Mouse (Mus musculus) liver, embryonic 11.5 days (tissue): ENCODE results near the gene Upk3bl. TPM values are rescaled to one million over a fixed set of nuclear protein-coding genes. Genes with fewer than 3 reads are reported as not detected.

Experiments used
- ATAC-seq: fragments of 200-750 bp; cut with Nextera tagmentation; replicated peaks from 2 replicates; pipeline ENCODE4 v1.8.0; 2017; ENCODE audit warnings: moderate number of reproducible peaks, mild to moderate bottlenecking, moderate TSS enrichment, moderate library complexity; ENCODE audit not compliant: low FRiP score
- DNase-seq: peaks from one replicate; pipeline ENCODE4 v3.0.0-alpha.2; 2017; ENCODE audit warnings: low spot score
- H3K27ac ChIP-seq: fragments of 300-500 bp; sonication (generic); 2 replicates; pipeline ENCODE4 v1.5.1; 2014; ENCODE audit warnings: mild to moderate bottlenecking, low read depth, low read length, control low read depth
- H3K27me3 ChIP-seq: fragments of 300-500 bp; sonication (generic); replicated peaks from 2 replicates; pipeline ENCODE4 v1.6.1; 2014; ENCODE audit warnings: low read length, mixed read lengths; ENCODE audit not compliant: control insufficient read depth, insufficient read depth
- H3K36me3 ChIP-seq: fragments of 300-500 bp; sonication (generic); 2 replicates; pipeline ENCODE4 v1.6.1; 2014; ENCODE audit warnings: mild to moderate bottlenecking, low read length, moderate library complexity, mixed read lengths; ENCODE audit not compliant: control insufficient read depth, insufficient read depth
- H3K4me1 ChIP-seq: fragments of 300-500 bp; sonication (generic); replicated peaks from 2 replicates; pipeline ENCODE4 v1.6.1; 2014; ENCODE audit warnings: low read length, mixed read lengths; ENCODE audit not compliant: control insufficient read depth, insufficient read depth
- H3K4me2 ChIP-seq: fragments of 300-500 bp; sonication (generic); 2 replicates; pipeline ENCODE4 v1.6.1; 2014; ENCODE audit warnings: mild to moderate bottlenecking, control low read depth, moderate library complexity
- H3K4me3 ChIP-seq: fragments of 300-500 bp; sonication (generic); 2 replicates; pipeline ENCODE4 v1.5.1; 2014; ENCODE audit warnings: low read depth, low read length, control low read depth
- H3K9ac ChIP-seq: fragments of 300-500 bp; sonication (generic); 2 replicates; pipeline ENCODE4 v1.6.1; 2014; ENCODE audit warnings: low read depth, low read length, control low read depth
- H3K9me3 ChIP-seq: fragments of 300-500 bp; sonication (generic); 2 replicates; pipeline ENCODE4 v1.6.1; 2016; ENCODE audit warnings: low read length, inconsistent platforms, mixed read lengths; ENCODE audit not compliant: control insufficient read depth
- WGBS: fragments of 180-500 bp; shearing (Covaris S2); extraction: QIAGEN DNeasy Blood & Tissue Kit; methylation state at CpG from one replicate; pipeline ENCODE4 v1.1.7; 2014; 5-methylcytosine and 5-hydroxymethylcytosine counted together
- polyA plus RNA-seq: library from polyadenylated mRNA; unstranded; fragments of >200 nt; fragmentation: Nextera tagmentation; extraction: Ambion mirVana; gene quantifications from 2 replicates; pipeline ENCODE4 v1.2.1, GENCODE M21; 2014

The Upk3bl gene
- polyA plus RNA-seq, 1 experiment from 2014 or later = 0.97 TPM

DNA sequence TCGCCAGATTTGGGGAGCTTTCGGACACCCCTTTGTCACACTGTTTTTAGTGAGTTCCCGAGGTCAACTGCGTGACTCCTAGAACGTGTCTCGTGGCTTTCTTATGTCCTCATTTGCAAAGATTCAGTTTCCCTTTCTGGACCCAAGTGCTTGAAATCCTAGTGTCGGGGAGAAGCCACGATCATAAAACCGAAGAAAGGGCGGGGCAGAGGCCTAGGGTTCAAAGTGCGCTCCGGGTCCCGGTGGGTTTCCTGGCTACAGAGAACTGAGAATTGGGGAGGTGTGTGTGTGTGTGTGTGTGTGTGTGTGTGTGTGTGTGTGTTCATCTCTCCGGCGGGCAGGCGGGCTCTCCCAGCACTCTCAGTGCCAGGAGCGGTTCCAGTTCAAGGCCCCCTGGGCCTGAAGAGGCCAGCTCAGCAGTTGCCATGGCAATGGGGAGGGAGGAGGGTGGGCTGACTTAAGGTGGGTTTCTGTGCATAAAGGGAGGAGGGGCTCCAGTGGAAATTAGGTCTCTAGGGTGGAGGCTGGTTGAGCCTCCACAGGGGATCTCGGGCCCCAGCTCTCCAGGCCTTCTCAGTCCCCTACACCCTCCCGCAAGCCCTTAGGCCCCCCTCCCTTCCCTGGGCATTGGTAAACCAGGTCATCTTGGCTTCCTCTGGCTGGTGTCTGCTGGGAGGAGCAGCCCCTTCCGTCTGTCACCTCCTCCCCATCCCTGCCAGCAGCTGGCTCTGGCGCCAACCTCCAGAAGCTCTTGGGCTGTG is 30.8 kb downstream of the Upk3bl start:
- no peaks in the 10 kb centered on the region for H3K9me3 ChIP-seq
- H3K27me3 ChIP-seq = peaks cover 15% of the 10 kb centered on the region
- no peak overlapping the region for H3K4me3 ChIP-seq
- ATAC-seq (no peak), DNase-seq (no peak)
- no peak overlapping the region for H3K27ac ChIP-seq
- no peak overlapping the region for H3K9ac ChIP-seq
- H3K4me1 ChIP-seq = peaks cover 7% of the 10 kb centered on the region
- H3K4me2 ChIP-seq = peak overlapping the region; percentile 95
- WGBS = 20% methylated on average over 21 of the region's 21 CpGs
- H3K36me3 ChIP-seq = no peaks in the 10 kb centered on the region

DNA sequence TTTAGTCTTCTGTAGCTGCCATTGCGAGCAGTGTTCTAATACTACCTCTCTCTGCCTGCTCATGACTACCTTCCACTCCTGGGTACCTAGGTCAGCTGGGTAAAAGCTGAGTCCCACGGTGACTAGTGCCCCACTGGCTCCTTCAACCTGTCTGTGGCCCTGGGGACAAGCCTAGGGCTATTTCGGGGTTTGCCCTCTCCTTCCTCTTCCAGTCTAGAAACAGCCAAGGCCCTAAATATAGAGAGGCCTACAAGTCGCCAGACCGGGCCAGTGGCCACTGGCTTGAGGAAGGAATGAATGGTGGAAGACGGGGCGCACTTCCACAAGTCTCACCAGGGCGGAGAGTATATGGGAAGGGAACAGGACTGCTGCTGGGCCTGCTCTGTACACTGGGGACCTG is 32.0 kb downstream of the Upk3bl start:
- no peak for ATAC-seq
- Histone ChIP-seq H3K27me3 (peaks cover 17% of the 10 kb centered on the region), H3K4me3 (no peak overlapping the region), H3K9me3 (no peaks in the 10 kb centered on the region), H3K27ac (no peak overlapping the region), H3K36me3 (no peaks in the 10 kb centered on the region), H3K4me1 (peaks cover 7% of the 10 kb centered on the region), H3K4me2 (no peak overlapping the region), H3K9ac (no peak overlapping the region)
- DNase-seq = no peak
- WGBS = 74% methylated on average over 8 of the region's 8 CpGs

DNA sequence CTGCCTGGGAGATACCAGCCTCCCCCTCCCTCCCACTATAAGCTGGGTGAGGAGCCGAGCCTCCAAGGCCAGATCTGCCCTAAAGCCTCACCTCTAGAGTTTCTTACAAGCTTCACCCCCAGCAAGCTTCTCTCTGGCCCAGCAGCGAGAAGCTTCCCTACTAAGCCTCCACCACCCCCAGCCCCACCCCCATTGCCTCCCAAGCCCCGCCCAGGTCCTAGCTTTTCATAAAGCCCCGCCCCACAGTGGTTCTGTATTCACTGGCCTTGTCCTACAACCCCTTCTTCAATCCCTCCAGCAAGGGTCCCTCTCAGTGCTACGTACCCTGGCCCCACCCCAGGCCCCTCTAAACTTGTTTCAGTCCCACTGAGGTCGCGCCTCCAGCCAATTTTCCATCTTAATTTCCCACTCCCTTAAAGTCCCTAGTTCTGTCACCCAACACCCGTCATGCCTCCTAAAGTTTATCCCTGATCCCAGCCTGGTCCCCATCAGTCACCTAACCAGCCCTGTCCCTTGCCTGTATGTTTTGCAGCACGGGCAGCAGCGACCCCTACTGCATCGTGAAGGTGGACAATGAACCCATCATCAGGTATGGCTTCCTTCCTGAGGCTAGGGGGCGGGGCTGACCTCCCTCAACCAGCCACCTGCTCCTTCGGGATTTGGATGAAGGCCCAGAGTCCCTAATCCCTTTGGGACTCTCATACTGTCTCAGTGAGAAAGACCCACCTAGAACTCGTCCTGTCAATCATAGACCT is 34.7 kb downstream of the Upk3bl start:
- 19% methylated on average over 14 of the region's 14 CpGs for WGBS
- peaks cover 5% of the 10 kb centered on the region for H3K4me1 ChIP-seq
- DNase-seq = no peak
- no peaks in the 10 kb centered on the region for H3K36me3 ChIP-seq
- no peak overlapping the region for H3K4me2 ChIP-seq
- H3K9ac ChIP-seq = no peak overlapping the region
- H3K4me3 ChIP-seq = no peak overlapping the region
- no peak overlapping the region for H3K27ac ChIP-seq
- no peaks in the 10 kb centered on the region for H3K9me3 ChIP-seq
- ATAC-seq = no peak
- H3K27me3 ChIP-seq = peaks cover 19% of the 10 kb centered on the region

DNA sequence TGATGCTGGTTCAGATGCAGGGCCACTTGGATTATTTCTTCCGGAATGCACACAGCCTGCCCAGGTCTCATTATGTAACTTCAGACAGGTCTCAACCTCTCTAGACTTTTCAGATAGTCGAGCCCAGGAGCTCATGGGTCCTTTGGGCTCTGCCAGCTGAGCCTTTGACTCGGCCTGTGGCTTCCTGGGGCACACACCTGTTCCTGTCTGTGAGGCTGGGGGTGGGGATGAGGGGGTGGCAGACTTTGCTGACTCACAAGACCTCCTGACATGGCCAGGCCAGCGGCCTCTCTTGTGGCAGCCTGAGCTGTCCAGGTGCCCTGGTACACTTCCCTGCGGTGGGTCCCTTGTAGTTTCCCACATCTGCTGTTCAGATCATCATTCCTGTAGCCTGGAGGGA is 37.6 kb downstream of the Upk3bl start:
- Histone ChIP-seq H3K4me1 (no peaks in the 10 kb centered on the region), H3K36me3 (no peaks in the 10 kb centered on the region), H3K27me3 (peaks cover 4% of the 10 kb centered on the region), H3K27ac (no peak overlapping the region), H3K4me2 (no peak overlapping the region), H3K9ac (no peak overlapping the region), H3K9me3 (no peaks in the 10 kb centered on the region), H3K4me3 (no peak overlapping the region)
- WGBS = 64% methylated on average over 5 of the region's 5 CpGs
- DNase-seq = no peak
- ATAC-seq = no peak

DNA sequence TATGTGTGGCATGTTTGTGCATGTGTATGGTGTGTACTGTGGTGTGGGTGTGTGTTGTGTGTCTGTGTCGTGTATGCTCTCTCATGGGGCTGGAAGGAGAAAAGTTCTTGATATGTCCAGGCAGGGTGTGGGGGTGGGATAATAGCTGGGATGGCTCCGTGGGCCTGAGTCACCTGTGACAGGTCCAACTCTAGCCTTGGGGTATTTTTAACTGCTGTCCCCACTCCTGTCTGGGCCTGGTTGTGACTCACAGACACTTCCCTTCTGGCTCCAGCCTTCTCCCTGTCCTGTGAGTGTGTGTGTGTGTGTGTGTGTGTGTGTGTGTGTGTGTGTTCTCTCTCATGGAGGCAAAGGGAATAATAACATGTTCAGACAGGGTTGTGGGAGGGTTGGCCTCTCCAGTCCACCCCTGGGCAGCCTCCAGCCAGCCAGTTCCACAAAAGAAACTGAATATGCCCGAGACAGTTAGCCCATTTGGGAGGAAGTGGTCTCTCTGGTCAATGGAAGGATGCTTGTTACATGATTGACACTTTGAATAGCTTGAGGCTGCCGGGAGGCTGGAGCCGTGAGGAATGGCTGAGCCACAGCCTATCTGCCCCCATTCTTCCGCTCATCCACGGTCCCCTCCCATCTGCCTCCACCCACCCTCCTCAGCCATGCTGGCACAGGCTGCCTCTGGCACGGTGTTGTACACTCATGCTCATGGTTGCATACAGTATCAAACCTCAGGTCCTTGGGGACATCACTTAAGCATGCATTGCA is 40.1 kb downstream of the Upk3bl start:
- H3K4me3 ChIP-seq = no peak overlapping the region
- no peaks in the 10 kb centered on the region for H3K9me3 ChIP-seq
- no peak overlapping the region for H3K9ac ChIP-seq
- no peak overlapping the region for H3K4me2 ChIP-seq
- 42% methylated on average over 8 of the region's 8 CpGs for WGBS
- H3K27me3 ChIP-seq = peaks cover 4% of the 10 kb centered on the region
- no peaks in the 10 kb centered on the region for H3K4me1 ChIP-seq
- DNase-seq (no peak), ATAC-seq (0 out of 2 replicates have a peak, but pooled peaks have one; percentile 34)
- H3K36me3 ChIP-seq = no peaks in the 10 kb centered on the region
- H3K27ac ChIP-seq = no peak overlapping the region

DNA sequence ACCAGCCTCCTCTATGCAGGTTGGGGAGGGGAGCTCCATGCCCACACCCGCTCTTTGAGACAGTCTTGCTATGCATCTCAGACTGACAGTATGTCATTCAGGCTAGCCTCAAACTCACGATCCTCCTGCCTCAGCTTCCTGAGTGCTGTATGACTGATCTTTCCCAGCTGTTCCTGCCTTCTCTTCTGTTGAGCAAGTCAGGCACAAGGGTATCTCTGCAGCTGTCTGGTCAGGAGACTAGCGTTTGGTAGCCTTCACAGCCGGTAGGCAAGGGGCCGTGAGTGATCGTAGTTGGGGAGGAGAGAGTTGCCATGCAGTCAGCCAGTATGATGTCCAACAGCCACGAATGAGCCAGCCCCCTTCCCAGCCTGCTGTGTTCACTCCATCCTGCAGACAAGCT is 40.8 kb downstream of the Upk3bl start:
- Histone ChIP-seq H3K27ac (no peak overlapping the region), H3K9ac (no peak overlapping the region), H3K4me3 (no peak overlapping the region), H3K4me2 (no peak overlapping the region), H3K27me3 (peaks cover 4% of the 10 kb centered on the region; the same call in 1 of the 2 replicates), H3K36me3 (no peaks in the 10 kb centered on the region), H3K4me1 (no peaks in the 10 kb centered on the region), H3K9me3 (no peaks in the 10 kb centered on the region)
- 62% methylated on average over 7 of the region's 7 CpGs for WGBS
- DNase-seq = no peak
- no peak for ATAC-seq

DNA sequence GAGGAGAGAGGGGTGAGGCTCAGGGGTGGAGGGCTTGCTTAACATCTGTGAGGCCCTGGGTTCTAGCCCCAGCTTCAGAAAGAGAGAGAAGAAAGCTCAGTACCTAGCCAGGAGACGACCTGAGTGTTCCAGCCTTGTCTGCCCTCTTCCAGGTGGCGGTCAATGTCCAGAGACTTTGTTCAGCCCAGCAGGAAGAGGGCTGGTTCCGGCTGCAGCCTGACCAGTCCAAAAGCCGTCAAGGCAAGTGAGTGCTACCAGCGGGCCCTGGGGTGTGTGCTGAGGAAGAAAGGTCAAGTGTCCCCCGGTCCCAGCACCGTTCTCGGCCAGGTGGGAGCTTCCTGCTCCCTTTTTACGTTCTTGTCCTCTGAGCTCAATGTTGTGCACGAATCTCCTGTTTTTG is 44.2 kb downstream of the Upk3bl start:
- DNase-seq = no peak
- H3K27me3 ChIP-seq = no peaks in the 10 kb centered on the region; the same call in 1 of the 2 replicates
- no peaks in the 10 kb centered on the region for H3K36me3 ChIP-seq
- no peak for ATAC-seq
- no peak overlapping the region for H3K27ac ChIP-seq
- WGBS = 78% methylated on average over 10 of the region's 10 CpGs
- peaks cover 4% of the 10 kb centered on the region for H3K4me1 ChIP-seq
- no peak overlapping the region for H3K4me2 ChIP-seq
- H3K9ac ChIP-seq = no peak overlapping the region
- no peak overlapping the region for H3K4me3 ChIP-seq
- no peaks in the 10 kb centered on the region for H3K9me3 ChIP-seq

DNA sequence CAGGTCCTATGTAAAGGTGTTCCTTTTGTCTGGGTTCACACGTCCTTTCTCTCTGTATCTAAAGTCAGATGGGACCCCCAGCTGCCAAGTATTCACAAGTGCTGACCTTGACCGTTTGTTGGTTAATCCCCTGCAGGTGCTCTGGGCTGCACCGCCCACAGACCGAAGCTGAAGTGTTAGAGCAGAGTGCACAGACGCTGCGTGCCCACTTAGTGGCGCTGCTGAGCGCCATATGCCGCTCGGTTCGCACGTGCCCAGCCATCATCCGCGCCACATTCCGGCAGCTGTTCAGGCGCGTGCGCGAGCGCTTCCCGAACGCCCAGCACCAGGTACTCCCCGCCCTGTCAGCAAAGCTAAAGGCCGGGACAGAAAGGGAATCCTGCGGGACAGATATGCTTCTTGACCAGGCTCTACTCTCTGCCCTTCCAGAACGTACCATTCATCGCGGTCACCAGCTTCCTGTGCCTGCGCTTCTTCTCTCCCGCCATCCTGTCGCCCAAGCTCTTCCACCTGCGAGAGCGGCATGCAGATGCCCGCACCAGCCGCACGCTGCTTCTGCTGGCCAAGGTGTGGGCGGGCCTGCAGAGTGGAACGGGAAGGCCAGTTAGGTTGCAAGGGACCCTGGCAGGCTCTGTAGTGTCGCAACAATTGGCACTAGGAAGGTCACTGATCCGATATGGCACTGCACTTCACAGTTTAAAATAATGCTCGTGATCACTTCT is 48.0 kb downstream of the Upk3bl start:
- Histone ChIP-seq H3K27ac (no peak overlapping the region), H3K9me3 (no peaks in the 10 kb centered on the region), H3K4me3 (peak overlapping the region; percentile 42), H3K36me3 (no peaks in the 10 kb centered on the region), H3K27me3 (no peaks in the 10 kb centered on the region; the same call in 1 of the 2 replicates), H3K4me1 (peaks cover 4% of the 10 kb centered on the region), H3K4me2 (peak overlapping the region; percentile 83), H3K9ac (peak overlapping the region; percentile 62)
- ATAC-seq (peak; percentile 81), DNase-seq (peak; percentile 81)
- 7% methylated on average over 41 of the region's 41 CpGs for WGBS
